Mouse (Mus musculus) fat pad, adult 2 months (tissue): Measurements from ENCODE around the gene Mrpl53.
A peak's percentile ranks its signal among the peaks of the same experiment; 100 is the strongest.

Experiments
- DNase-seq: peaks from one replicate; pipeline ENCODE4 v3.0.0-alpha.2; 2011; ENCODE audit warnings: low read depth, low spot score; ENCODE audit errors: extremely low read depth

Mrpl53 gene

GRCm38 (mm10) chr6:83092416-83093127, 16.3 kb upstream of the Mrpl53 start:
- DNase-seq, result no peak

GRCm38 (mm10) chr6:83095968-83096367, 12.9 kb upstream of the Mrpl53 start:
- DNase-seq, result no peak

GRCm38 (mm10) chr6:83098411-83098810, 10.4 kb upstream of the Mrpl53 start:
- no peak for DNase-seq

- DNase-seq, result peak; percentile 50
Observed at GRCm38 (mm10) chr6:83101316-83101687, 7.5 kb upstream of the Mrpl53 start, which contains the start of the genes Ccdc142 and Gm42688. Gene Ccdc142, plus strand, starts transcription at chr6:83101601. Gene Gm42688, plus strand, starts transcription at chr6:83101617.

GRCm38 (mm10) chr6:83101688-83102556, 6.9 kb upstream of the Mrpl53 start:
- DNase-seq, result no peak

- DNase-seq, result no peak
Observed at GRCm38 (mm10) chr6:83103130-83103650, 5.7 kb upstream of the Mrpl53 start.

GRCm38 (mm10) chr6:83104158-83104557, 4.7 kb upstream of the Mrpl53 start:
- DNase-seq, result no peak

- no peak for DNase-seq
Observed at GRCm38 (mm10) chr6:83107566-83108400, 1.1 kb upstream of the Mrpl53 start.

GRCm38 (mm10) chr6:83111510-83112136, 2.8 kb downstream of the Mrpl53 start:
- DNase-seq, result no peak

- DNase-seq, result no peak
Observed at GRCm38 (mm10) chr6:83115011-83115671, 6.3 kb downstream of the Mrpl53 start, which contains the start of gene Mogs. Gene Mogs, plus strand, starts transcription at chr6:83115496.

- no peak for DNase-seq
Observed at GRCm38 (mm10) chr6:83115682-83116372, 7.0 kb downstream of the Mrpl53 start.

- no peak for DNase-seq
Observed at GRCm38 (mm10) chr6:83116373-83117164, 7.7 kb downstream of the Mrpl53 start.

GRCm38 (mm10) chr6:83117165-83117438, 8.3 kb downstream of the Mrpl53 start:
- no peak for DNase-seq

GRCm38 (mm10) chr6:83117616-83118015, 8.8 kb downstream of the Mrpl53 start:
- no peak for DNase-seq

GRCm38 (mm10) chr6:83118369-83118768, 9.5 kb downstream of the Mrpl53 start:
- no peak for DNase-seq

GRCm38 (mm10) chr6:83118825-83119733, 10.2 kb downstream of the Mrpl53 start:
- DNase-seq, result no peak

GRCm38 (mm10) chr6:83119734-83120051, 10.9 kb downstream of the Mrpl53 start:
- no peak for DNase-seq
